Comparison of ENCODE assay signal across 8 mouse cellular contexts in the genomic region with DNA sequence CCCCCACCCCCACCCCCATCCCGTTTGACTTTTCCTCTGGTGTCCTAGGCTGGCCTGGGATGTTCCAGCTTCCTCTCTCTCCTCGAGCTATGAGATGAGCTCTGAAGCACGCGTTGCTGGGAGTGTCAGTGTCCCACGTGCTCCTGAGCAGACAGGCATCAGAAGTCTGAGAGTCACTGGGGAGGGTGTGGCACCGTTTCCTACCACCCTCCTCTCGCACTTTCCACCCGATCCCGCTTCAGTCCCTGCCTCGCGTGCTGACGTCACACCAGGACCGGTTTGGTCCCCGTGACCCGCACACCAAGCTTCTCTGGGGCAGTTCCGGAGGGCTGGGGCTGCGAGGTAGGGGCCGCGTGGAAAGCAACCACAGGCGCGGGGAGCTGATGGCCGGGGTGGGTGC. TPM values are rescaled to one million over a fixed set of nuclear protein-coding genes. Genes with fewer than 3 reads are reported as not detected.
A peak's percentile ranks its signal among the peaks of the same experiment; 100 is the strongest.
DNase-seq lines count a peak whose midpoint lies in the region; ATAC-seq and TF ChIP-seq lines count a peak whose summit lies in the region.

No protein-coding gene starts in this region.

- peak; percentile 45 to 62 for DNase-seq in left cerebral cortex, postnatal 14 days (ENCODE audit: low spot score in 2 of 2)
- DNase-seq in left cerebral cortex, postnatal 36 days (ENCODE audit: low spot score in 2 of 2): no peak
- peak; percentile 38 for DNase-seq in embryo, embryonic 10.5 days (ENCODE audit: low spot score)
- peak; percentile 25 for DNase-seq in hindbrain, embryonic 10.5 days (ENCODE audit: low spot score)
- no peak for DNase-seq in layer of hippocampus, adult 8-10 months (ENCODE audit: low spot score in 2 of 2)
- DNase-seq in c-Kit-positive CD71-positive TER-119-positive erythroid progenitor cells, embryonic 14.5 days (ENCODE audit: low spot score): no peak

- H3K36me3 ChIP-seq in hindbrain, embryonic 10.5 days: no peaks in the 10 kb centered on the region
- H3K36me3 ChIP-seq in liver, embryonic 15.5 days (replicated peaks): no peaks in the 10 kb centered on the region
- H3K36me3 ChIP-seq in myocyte (ENCODE audit: control insufficient read depth, insufficient read depth): no peaks in the 10 kb centered on the region

- H3K27ac ChIP-seq in hindbrain, embryonic 10.5 days: no peak overlapping the region
- no peak overlapping the region for H3K27ac ChIP-seq in liver, embryonic 15.5 days (replicated peaks)

- peak overlapping the region; percentile 43 for H3K4me3 ChIP-seq in hindbrain, embryonic 10.5 days
- H3K4me3 ChIP-seq in liver, embryonic 15.5 days (replicated peaks): peak overlapping the region; percentile 32
- no peak overlapping the region for H3K4me3 ChIP-seq in myocyte

- peak; percentile 15; the same call in 1 of the 2 replicates for ATAC-seq in liver, embryonic 15.5 days (ENCODE audit: insufficient read depth)

- intact Hi-C loops in left cerebral cortex, postnatal 14 days (cut with DNase I): no loop called here
- intact Hi-C loops in left cerebral cortex, postnatal 36 days (cut with DNase I): no loop called here

- no peak for TF ChIP-seq POLR2A in myocyte (IDR thresholded peaks at IDR 0.05; ENCODE audit: insufficient read length, low read depth)

- H3K79me2 ChIP-seq in myocyte (ENCODE audit: control insufficient read depth, insufficient read depth): no peaks in the 10 kb centered on the region

- no peak overlapping the region for H3ac ChIP-seq in myocyte (ENCODE audit: control insufficient read depth, insufficient read length)

- WGBS in hindbrain, embryonic 10.5 days: 1% methylated on average over 22 of the region's 22 CpGs
- under 1% methylated on average over 22 of the region's 22 CpGs for WGBS in liver, embryonic 15.5 days (ENCODE audit: insufficient replicate concordance)

- peak overlapping the region; percentile 57 for H3K4me2 ChIP-seq in liver, embryonic 15.5 days
- peak overlapping the region; percentile 55 for H3K4me2 ChIP-seq in myocyte (ENCODE audit: low read depth)

- peaks cover 48% of the 10 kb centered on the region for H3K27me3 ChIP-seq in hindbrain, embryonic 10.5 days (ENCODE audit: insufficient read depth, poor library complexity, severe bottlenecking)
- peaks cover 43% of the 10 kb centered on the region for H3K27me3 ChIP-seq in liver, embryonic 15.5 days
- H3K27me3 ChIP-seq in myocyte (ENCODE audit: control insufficient read depth, insufficient read depth, insufficient read length): peaks cover 22% of the 10 kb centered on the region

- no peaks in the 10 kb centered on the region for H3K9me3 ChIP-seq in hindbrain, embryonic 10.5 days
- no peaks in the 10 kb centered on the region for H3K9me3 ChIP-seq in liver, embryonic 15.5 days (replicated peaks)

- no peak overlapping the region for H3K9ac ChIP-seq in liver, embryonic 15.5 days

- H3K4me1 ChIP-seq in hindbrain, embryonic 10.5 days (replicated peaks): peaks cover 12% of the 10 kb centered on the region
- H3K4me1 ChIP-seq in liver, embryonic 15.5 days (replicated peaks): peaks cover 10% of the 10 kb centered on the region

TF ChIP-seq in myocyte, 11 proteins besides CTCF, POLR2A, EP300 and RAD21:
- TF ChIP-seq MAX (IDR thresholded peaks at IDR 0.05; ENCODE audit: low read depth) (peak; percentile 45), REST (IDR thresholded peaks at IDR 0.05; ENCODE audit: insufficient read depth, insufficient read length) (no peak)

RNA-seq across cellular contexts. Expression of a gene that starts 11.4 kb away (rescaled TPM):
- total RNA-seq in left cerebral cortex, postnatal 14 days (2021): 10 to 100 TPM; 17.4 to 20.5 TPM
- 10 to 100 TPM; 16.6 to 24.8 TPM for total RNA-seq in left cerebral cortex, postnatal 36 days (2021)
- 0.87 and 1.5 TPM in 2 replicates for polyA plus RNA-seq in hindbrain, embryonic 10.5 days (2016; fragmentation: Nextera tagmentation; extraction: Ambion mirVana)
- 1.4 and 1.7 TPM in 2 replicates for polyA plus RNA-seq in liver, embryonic 15.5 days (2015; fragmentation: Nextera tagmentation; extraction: Ambion mirVana)
- polyA plus RNA-seq in myocyte (2012; fragmentation: generic; extraction: Trizol): 1.2 TPM
- 10 to 100 TPM; 15.3 to 21.4 (median 18.7) TPM for total RNA-seq in layer of hippocampus, adult 8-10 months (2022)

RNA-seq across cellular contexts. Expression of a gene that starts 30.5 kb away (rescaled TPM):
- total RNA-seq in left cerebral cortex, postnatal 14 days (2021): 10 to 100 TPM; 24.8 to 27.4 TPM
- 10 to 100 TPM; 20.4 to 21.9 TPM for total RNA-seq in left cerebral cortex, postnatal 36 days (2021)
- polyA plus RNA-seq in hindbrain, embryonic 10.5 days (2016; fragmentation: Nextera tagmentation; extraction: Ambion mirVana): 24.6 and 25.1 TPM in 2 replicates
- 7.2 and 7.5 TPM in 2 replicates for polyA plus RNA-seq in liver, embryonic 15.5 days (2015; fragmentation: Nextera tagmentation; extraction: Ambion mirVana)
- 14.2 TPM for polyA plus RNA-seq in myocyte (2012; fragmentation: generic; extraction: Trizol)
- 10 to 100 TPM; 19.6 to 24.3 (median 22.0) TPM for total RNA-seq in layer of hippocampus, adult 8-10 months (2022)

RNA-seq across cellular contexts. Expression of a gene that starts 33.1 kb away (rescaled TPM):
- 10 to 100 TPM; 49.0 to 63.8 TPM for total RNA-seq in left cerebral cortex, postnatal 14 days (2021)
- 10 to 100 TPM; 44.6 to 60.1 TPM for total RNA-seq in left cerebral cortex, postnatal 36 days (2021)
- 24.5 and 29.1 TPM in 2 replicates for polyA plus RNA-seq in hindbrain, embryonic 10.5 days (2016; fragmentation: Nextera tagmentation; extraction: Ambion mirVana)
- polyA plus RNA-seq in liver, embryonic 15.5 days (2015; fragmentation: Nextera tagmentation; extraction: Ambion mirVana): 4.1 and 4.2 TPM in 2 replicates
- polyA plus RNA-seq in myocyte (2012; fragmentation: generic; extraction: Trizol): 4.8 TPM
- total RNA-seq in layer of hippocampus, adult 8-10 months (2022): 10 to 100 TPM; 48.7 to 69.6 (median 65.9) TPM

Comparison
In these comparisons a context has a peak if more than half of its experiments do, and no peak if none do; other contexts are left out.
1. DNase-seq: peak in left cerebral cortex, postnatal 14 days (2 of 2), embryo, embryonic 10.5 days (single experiment) and hindbrain, embryonic 10.5 days (single experiment); none in left cerebral cortex, postnatal 36 days (0 of 2), layer of hippocampus, adult 8-10 months (0 of 2) and c-Kit-positive CD71-positive TER-119-positive erythroid progenitor cells, embryonic 14.5 days (single experiment).